Mouse (Mus musculus) olfactory bulb, adult 2 months (tissue): ENCODE measurements at regions not wholly inside any gene's neighbourhood (a gene's known extent, or its start where the extent isn't known, plus 50 kb on each side); places are given as distances from the start of the nearest gene placed in this dataset.

Experiments used
- CTCF ChIP-seq: fragments of 200-500 bp; IDR thresholded peaks from 2 replicates; pipeline ENCODE4 v1.5.1; 2012; ENCODE audit warnings: low read depth, mild to moderate bottlenecking, low read length, moderate library complexity; ENCODE audit not compliant: insufficient read depth
- POLR2A ChIP-seq: fragments of 200-500 bp; IDR thresholded peaks from 2 replicates; pipeline ENCODE4 v1.6.1; 2012; ENCODE audit warnings: mild to moderate bottlenecking, low read depth, low read length, moderate library complexity; ENCODE audit not compliant: insufficient read depth

DNA sequence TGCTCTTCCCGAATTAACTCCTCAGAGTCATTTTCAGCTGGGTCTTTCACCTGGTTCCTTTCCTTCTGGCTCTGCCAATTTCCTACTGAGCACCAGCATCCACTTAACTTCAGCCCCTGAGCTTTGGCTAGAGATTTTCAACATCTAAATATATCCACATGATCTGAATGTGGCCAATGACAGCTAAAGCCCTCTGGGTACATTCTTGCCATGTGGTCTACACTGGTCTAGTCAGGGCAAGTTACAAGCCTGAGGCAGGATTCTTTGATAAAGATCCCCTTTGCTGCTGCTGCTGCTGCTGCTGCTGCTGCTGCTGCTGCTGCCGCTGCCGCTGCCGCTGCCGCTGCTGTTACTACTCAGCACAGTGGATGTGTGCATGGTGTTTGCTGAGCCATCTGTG lies 109.3 kb upstream of the Pabpc6 start:
- TF ChIP-seq CTCF = no peak
- no peak for TF ChIP-seq POLR2A
